Mouse (Mus musculus): Measurements from ENCODE around the gene Ssr2. TPM values are rescaled to one million over a fixed set of nuclear protein-coding genes. Genes with fewer than 3 reads are reported as not detected.
A peak's percentile ranks its signal among the peaks of the same experiment; 100 is the strongest.

Ssr2 gene
- polyA plus RNA-seq, 1 experiment = 351 TPM

- Histone ChIP-seq H3K27me3 (ENCODE audit: control insufficient read depth, insufficient read depth, insufficient read length) (no peaks in the 10 kb centered on the region), H3ac (ENCODE audit: control insufficient read depth, insufficient read length, low read depth) (peak overlapping the region; percentile 79), H3K36me3 (ENCODE audit: control insufficient read depth, insufficient read depth) (peaks cover under 1% of the 10 kb centered on the region), H3K79me2 (ENCODE audit: control insufficient read depth, insufficient read depth) (peaks cover 70% of the 10 kb centered on the region), H3K79me3 (ENCODE audit: low read depth) (peaks cover 35% of the 10 kb centered on the region), H3K4me3 (ENCODE audit: insufficient read depth, poor library complexity, severe bottlenecking) (peak overlapping the region; percentile 62)
- TF ChIP-seq MAX (IDR thresholded peaks at IDR 0.05) = no peak
- no peak for TF ChIP-seq MYOD1 (IDR thresholded peaks at IDR 0.05; ENCODE audit: control insufficient read depth, insufficient read length, low read depth)
- no peak for TF ChIP-seq USF1 (IDR thresholded peaks at IDR 0.05; ENCODE audit: low read depth)
- TF ChIP-seq CEBPB (IDR thresholded peaks at IDR 0.05; ENCODE audit: low read depth) = no peak
- no peak for TF ChIP-seq FOSL1 (IDR thresholded peaks at IDR 0.05; ENCODE audit: insufficient read depth, low read length, poor library complexity, severe bottlenecking)
- no peak for TF ChIP-seq CTCF (IDR thresholded peaks at IDR 0.05; ENCODE audit: control insufficient read depth, insufficient read depth, insufficient read length)
- no peak for TF ChIP-seq MYOG (IDR thresholded peaks at IDR 0.05; ENCODE audit: control insufficient read depth, extremely low read depth, insufficient read length)
Measured at GRCm38 (mm10) chr3:88620146-88620991, 44.7 kb downstream of the Ssr2 start.

- Histone ChIP-seq H3K79me2 (ENCODE audit: control insufficient read depth, insufficient read depth) (peaks cover 77% of the 10 kb centered on the region), H3K36me3 (ENCODE audit: control insufficient read depth, insufficient read depth) (peaks cover 8% of the 10 kb centered on the region), H3ac (ENCODE audit: control insufficient read depth, insufficient read length, low read depth) (peak overlapping the region; percentile 79), H3K27me3 (ENCODE audit: control insufficient read depth, insufficient read depth, insufficient read length) (no peaks in the 10 kb centered on the region), H3K79me3 (ENCODE audit: low read depth) (peaks cover 42% of the 10 kb centered on the region), H3K4me3 (ENCODE audit: insufficient read depth, poor library complexity, severe bottlenecking) (peak overlapping the region; percentile 62)
- TF ChIP-seq USF1 (IDR thresholded peaks at IDR 0.05; ENCODE audit: low read depth) = no peak
- TF ChIP-seq MYOD1 (IDR thresholded peaks at IDR 0.05; ENCODE audit: control insufficient read depth, insufficient read length, low read depth) = no peak
- no peak for TF ChIP-seq MAX (IDR thresholded peaks at IDR 0.05)
- no peak for TF ChIP-seq MYOG (IDR thresholded peaks at IDR 0.05; ENCODE audit: control insufficient read depth, extremely low read depth, insufficient read length)
- TF ChIP-seq CTCF (IDR thresholded peaks at IDR 0.05; ENCODE audit: control insufficient read depth, insufficient read depth, insufficient read length) = no peak
- TF ChIP-seq CEBPB (IDR thresholded peaks at IDR 0.05; ENCODE audit: low read depth) = no peak
- no peak for TF ChIP-seq FOSL1 (IDR thresholded peaks at IDR 0.05; ENCODE audit: insufficient read depth, low read length, poor library complexity, severe bottlenecking)
Measured at GRCm38 (mm10) chr3:88620992-88621536, 45.4 kb downstream of the Ssr2 start.

GRCm38 (mm10) chr3:88621537-88622112 lies 45.9 kb downstream of the Ssr2 start:
- Histone ChIP-seq H3ac (ENCODE audit: control insufficient read depth, insufficient read length, low read depth) (peak overlapping the region; percentile 79), H3K27me3 (ENCODE audit: control insufficient read depth, insufficient read depth, insufficient read length) (no peaks in the 10 kb centered on the region), H3K4me3 (ENCODE audit: insufficient read depth, poor library complexity, severe bottlenecking) (peak overlapping the region; percentile 62), H3K79me3 (ENCODE audit: low read depth) (peaks cover 48% of the 10 kb centered on the region), H3K36me3 (ENCODE audit: control insufficient read depth, insufficient read depth) (peaks cover 13% of the 10 kb centered on the region), H3K79me2 (ENCODE audit: control insufficient read depth, insufficient read depth) (peaks cover 82% of the 10 kb centered on the region)
- TF ChIP-seq MYOG (IDR thresholded peaks at IDR 0.05; ENCODE audit: control insufficient read depth, extremely low read depth, insufficient read length) (no peak), FOSL1 (IDR thresholded peaks at IDR 0.05; ENCODE audit: insufficient read depth, low read length, poor library complexity, severe bottlenecking) (no peak), MYOD1 (IDR thresholded peaks at IDR 0.05; ENCODE audit: control insufficient read depth, insufficient read length, low read depth) (no peak), CTCF (IDR thresholded peaks at IDR 0.05; ENCODE audit: control insufficient read depth, insufficient read depth, insufficient read length) (no peak), USF1 (IDR thresholded peaks at IDR 0.05; ENCODE audit: low read depth) (no peak), MAX (IDR thresholded peaks at IDR 0.05) (no peak), CEBPB (IDR thresholded peaks at IDR 0.05; ENCODE audit: low read depth) (no peak)

DNA sequence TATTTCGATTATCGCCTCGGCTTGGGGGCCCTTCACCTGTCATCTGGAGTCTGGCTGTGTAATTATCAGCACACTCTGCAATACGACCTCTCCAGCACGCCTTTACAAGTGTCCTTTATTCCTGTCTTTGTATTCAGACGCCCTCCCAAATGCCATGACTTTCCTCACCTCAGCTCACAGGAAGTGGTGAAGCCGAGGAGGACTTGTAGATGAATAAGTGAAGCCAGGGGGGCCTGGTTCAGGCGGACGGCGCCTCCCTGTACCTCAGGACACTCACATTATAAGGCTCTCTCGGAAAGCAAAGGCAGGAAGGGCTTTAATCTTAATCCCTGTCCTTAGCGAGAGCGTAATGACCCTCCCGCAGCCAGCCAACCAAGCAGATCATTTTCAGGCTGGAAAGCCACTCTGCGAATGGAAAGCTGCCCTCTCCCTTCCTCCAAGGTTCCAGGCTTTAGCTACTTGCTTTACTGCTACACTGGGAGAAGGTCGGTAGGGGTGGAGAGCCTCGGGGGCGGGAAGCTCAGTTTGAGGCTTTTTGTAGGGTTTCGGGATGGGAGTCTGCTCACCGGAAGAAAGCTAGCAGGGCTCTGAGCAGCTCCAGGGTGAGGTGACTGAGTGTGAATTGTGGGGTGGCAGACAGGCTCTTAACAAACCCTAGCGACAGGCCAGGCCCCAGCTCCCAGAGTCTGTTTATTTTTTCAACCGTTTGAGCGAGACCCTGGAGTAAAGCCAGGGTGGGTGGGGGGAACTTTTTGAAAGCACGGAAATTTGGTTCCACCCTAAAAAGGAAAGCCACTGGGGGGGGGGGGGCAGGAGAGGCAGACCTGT lies 46.7 kb downstream of the Ssr2 start:
- Histone ChIP-seq H3K27me3 (ENCODE audit: control insufficient read depth, insufficient read depth, insufficient read length) (no peaks in the 10 kb centered on the region), H3K36me3 (ENCODE audit: control insufficient read depth, insufficient read depth) (peaks cover 14% of the 10 kb centered on the region), H3ac (ENCODE audit: control insufficient read depth, insufficient read length, low read depth) (peak overlapping the region; percentile 79), H3K4me3 (ENCODE audit: insufficient read depth, poor library complexity, severe bottlenecking) (peak overlapping the region; percentile 62), H3K79me2 (ENCODE audit: control insufficient read depth, insufficient read depth) (peaks cover 83% of the 10 kb centered on the region), H3K79me3 (ENCODE audit: low read depth) (peaks cover 55% of the 10 kb centered on the region)
- no peak for TF ChIP-seq MYOD1 (IDR thresholded peaks at IDR 0.05; ENCODE audit: control insufficient read depth, insufficient read length, low read depth)
- TF ChIP-seq MAX (IDR thresholded peaks at IDR 0.05) = no peak
- no peak for TF ChIP-seq FOSL1 (IDR thresholded peaks at IDR 0.05; ENCODE audit: insufficient read depth, low read length, poor library complexity, severe bottlenecking)
- no peak for TF ChIP-seq MYOG (IDR thresholded peaks at IDR 0.05; ENCODE audit: control insufficient read depth, extremely low read depth, insufficient read length)
- no peak for TF ChIP-seq CTCF (IDR thresholded peaks at IDR 0.05; ENCODE audit: control insufficient read depth, insufficient read depth, insufficient read length)
- TF ChIP-seq CEBPB (IDR thresholded peaks at IDR 0.05; ENCODE audit: low read depth) = no peak
- TF ChIP-seq USF1 (IDR thresholded peaks at IDR 0.05; ENCODE audit: low read depth) = no peak

GRCm38 (mm10) chr3:88622941-88623345 lies 47.3 kb downstream of the Ssr2 start:
- Histone ChIP-seq H3K36me3 (ENCODE audit: control insufficient read depth, insufficient read depth) (peaks cover 14% of the 10 kb centered on the region), H3K79me3 (ENCODE audit: low read depth) (peaks cover 61% of the 10 kb centered on the region), H3K4me3 (ENCODE audit: insufficient read depth, poor library complexity, severe bottlenecking) (peak overlapping the region; percentile 62), H3K79me2 (ENCODE audit: control insufficient read depth, insufficient read depth) (peaks cover 83% of the 10 kb centered on the region), H3K27me3 (ENCODE audit: control insufficient read depth, insufficient read depth, insufficient read length) (no peaks in the 10 kb centered on the region), H3ac (ENCODE audit: control insufficient read depth, insufficient read length, low read depth) (peak overlapping the region; percentile 80)
- no peak for TF ChIP-seq MAX (IDR thresholded peaks at IDR 0.05)
- TF ChIP-seq MYOD1 (IDR thresholded peaks at IDR 0.05; ENCODE audit: control insufficient read depth, insufficient read length, low read depth) = no peak
- no peak for TF ChIP-seq USF1 (IDR thresholded peaks at IDR 0.05; ENCODE audit: low read depth)
- TF ChIP-seq MYOG (IDR thresholded peaks at IDR 0.05; ENCODE audit: control insufficient read depth, extremely low read depth, insufficient read length) = no peak
- TF ChIP-seq FOSL1 (IDR thresholded peaks at IDR 0.05; ENCODE audit: insufficient read depth, low read length, poor library complexity, severe bottlenecking) = no peak
- no peak for TF ChIP-seq CTCF (IDR thresholded peaks at IDR 0.05; ENCODE audit: control insufficient read depth, insufficient read depth, insufficient read length)
- TF ChIP-seq CEBPB (IDR thresholded peaks at IDR 0.05; ENCODE audit: low read depth) = no peak
